Mouse (Mus musculus): ENCODE data around the gene Col4a3.

DNA sequence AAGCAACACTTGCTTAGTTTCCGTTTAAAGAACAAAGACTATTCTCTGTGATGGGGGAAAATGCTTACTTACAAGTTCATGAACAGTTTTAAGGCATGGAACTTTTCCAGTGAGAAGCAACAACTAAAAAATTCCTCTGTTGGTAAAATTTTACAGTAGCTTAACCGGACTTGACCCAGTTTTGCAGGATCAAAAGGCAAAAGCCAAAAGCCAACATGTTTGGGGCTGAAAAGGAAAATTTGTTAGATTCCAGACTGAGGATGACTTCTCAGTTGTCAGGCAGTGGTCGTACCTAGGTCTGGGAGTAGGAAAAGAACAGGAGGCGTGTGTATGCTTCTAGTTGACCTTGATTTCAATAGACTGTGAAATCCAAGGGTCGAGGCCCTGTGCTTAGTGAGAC lies 31.3 kb downstream of the Col4a3 start:
- no peak for TF ChIP-seq CTCF (IDR thresholded peaks at IDR 0.05; ENCODE audit: control insufficient read depth, insufficient read depth, low read length)
- no peak for TF ChIP-seq POLR2A (IDR thresholded peaks at IDR 0.05; ENCODE audit: borderline replicate concordance, control insufficient read depth, low read depth, low read length)

Measured in bone marrow, adult 2 months (tissue).